Mouse (Mus musculus) cerebellum, adult 11 months (tissue): ENCODE measurements around the gene Tbx1.
"Not testable (repeated sequence)": the region's sequence is repeated elsewhere in the genome, so short reads cannot be mapped to it uniquely, and the experiment has no call there.

ENCODE experiments used
- DNase-seq: peaks from one replicate; pipeline ENCODE4 v3.0.0; 2022

Gene Tbx1

GRCm38 (mm10) chr16:18543151-18543829, 47.2 kb downstream of the Tbx1 start:
- no peak for DNase-seq

DNA sequence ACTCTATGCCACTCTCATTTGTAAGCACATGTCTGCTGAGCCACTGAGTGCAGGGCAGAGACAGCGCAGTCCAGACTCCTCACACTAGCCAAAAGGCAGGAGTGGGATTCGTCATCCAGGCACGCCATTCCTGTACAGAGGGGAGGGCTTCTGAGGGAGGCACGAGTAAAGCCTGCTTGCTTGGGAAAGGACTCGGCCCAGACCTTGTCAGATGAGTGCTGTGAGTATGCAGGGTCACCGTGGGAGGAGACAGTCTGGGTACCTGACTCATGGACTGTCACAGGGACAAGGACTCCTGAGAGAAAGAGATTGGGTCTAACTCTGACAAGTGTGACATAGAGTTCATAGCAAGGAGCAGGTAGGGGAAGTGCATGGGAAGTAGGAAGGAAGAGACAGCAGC, 51.2 kb downstream of the Tbx1 start:
- no peak for DNase-seq

GRCm38 (mm10) chr16:18537407-18537990, 53.0 kb downstream of the Tbx1 start:
- DNase-seq, result no peak

DNA sequence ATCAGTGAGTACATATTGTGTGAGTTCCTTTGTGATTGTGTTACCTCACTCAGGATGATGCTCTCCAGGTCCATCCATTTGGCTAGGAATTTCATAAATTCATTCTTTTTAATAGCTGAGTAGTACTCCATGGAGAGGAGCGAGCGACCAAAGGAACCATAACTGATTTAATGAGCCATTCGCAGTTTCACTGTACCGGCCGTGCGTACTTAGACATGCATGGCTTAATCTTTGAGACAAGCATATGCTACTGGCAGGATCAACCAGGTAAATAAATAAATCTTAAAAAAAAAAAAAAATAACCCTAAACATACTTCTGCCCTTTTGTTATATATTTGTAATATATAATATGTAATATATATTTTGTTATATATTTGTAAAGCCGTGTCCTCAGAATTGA, 57.4 kb downstream of the Tbx1 start:
- DNase-seq, result not testable (repeated sequence)
